Mouse (Mus musculus) ES-E14 (cell line): ENCODE measurements around the gene 2310061I04Rik.

Experiments used
- CHD2 ChIP-seq: IDR thresholded peaks from 2 replicates; pipeline ENCODE4 v1.6.1; 2014; ENCODE audit warnings: mild to moderate bottlenecking, low read depth, low read length, inconsistent platforms
- MAFK ChIP-seq: IDR thresholded peaks from 2 replicates; pipeline ENCODE4 v1.6.1; 2014; ENCODE audit warnings: mild to moderate bottlenecking, low read depth, low read length, inconsistent platforms; ENCODE audit not compliant: insufficient read depth

- TF ChIP-seq MAFK (no peak), CHD2 (no peak)
Measured at GRCm38 (mm10) chr17:35864832-35865353, 32.3 kb downstream of the 2310061I04Rik start.
